Mouse (Mus musculus): ENCODE measurements around the gene Cd274. TPM values are rescaled to one million over a fixed set of nuclear protein-coding genes. Genes with fewer than 3 reads are reported as not detected.

The Cd274 gene
- total RNA-seq, 1 experiment from 2014 or later: 22.1 TPM

Other genes starting within 250 kb of the Cd274 start
- 66.3 and 71.1 TPM in 2 replicates for gene Jak2, start 115.6 kb upstream of the Cd274 start, total RNA-seq (2017)
- 17.9 and 36.0 TPM in 2 replicates for gene Insl6, start 42.1 kb upstream of the Cd274 start, total RNA-seq (2017)
- not detected in 2 replicates for gene Rln1, start 32.8 kb upstream of the Cd274 start, total RNA-seq (2017)
- 156 and 165 TPM in 2 replicates for gene Plgrkt, start 65 bp upstream of the Cd274 start, total RNA-seq (2017)
- 5.7 and 5.8 TPM in 2 replicates for gene Pdcd1lg2, start 43.5 kb downstream of the Cd274 start, total RNA-seq (2017)
- 24.2 and 36.3 TPM in 2 replicates for gene Ric1, start 154.8 kb downstream of the Cd274 start, total RNA-seq (2017)